Comparison of ENCODE assay signal across 8 mouse cellular contexts in genomic region chr2:4300383-4300811, GRCm38 (mm10).
A peak's percentile ranks its signal among the peaks of the same experiment; 100 is the strongest.
DNase-seq lines count a peak whose midpoint lies in the region; ATAC-seq and TF ChIP-seq lines count a peak whose summit lies in the region.

No protein-coding gene starts in this region.

- peak; percentile 35 for DNase-seq in gastrocnemius, adult 2 months
- no peak for DNase-seq in gastrocnemius, adult 8-10 months (ENCODE audit: low spot score in 2 of 2)
- DNase-seq in forebrain, embryonic 11.5 days (ENCODE audit: low spot score): no peak
- peak; percentile 58 for DNase-seq in hindbrain, embryonic 10.5 days (ENCODE audit: low spot score)
- DNase-seq in liver, postnatal 0 days: no peak
- DNase-seq in frontal cortex, postnatal 25 days (ENCODE audit: low spot score in 2 of 2): no peak
- no peak for DNase-seq in left cerebral cortex, adult 18-20 months (ENCODE audit: low spot score in 2 of 2)

- intact Hi-C loops in gastrocnemius, adult 2 months (cut with DNase I): no loop called here

- H3K9ac ChIP-seq in forebrain, embryonic 11.5 days (ENCODE audit: low read length): no peak overlapping the region
- no peak overlapping the region for H3K9ac ChIP-seq in liver, postnatal 0 days (replicated peaks)

- H3K9me3 ChIP-seq in forebrain, embryonic 11.5 days (ENCODE audit: control insufficient read depth, low read length): no peaks in the 10 kb centered on the region
- H3K9me3 ChIP-seq in hindbrain, embryonic 10.5 days: no peaks in the 10 kb centered on the region
- H3K9me3 ChIP-seq in liver, postnatal 0 days (ENCODE audit: low read length): no peaks in the 10 kb centered on the region

- ATAC-seq in forebrain, embryonic 11.5 days (replicated peaks; ENCODE audit: low FRiP score): no peak
- no peak for ATAC-seq in liver, postnatal 0 days

- H3K4me3 ChIP-seq in gastrocnemius, adult 2 months: peak overlapping the region; percentile 68
- no peak overlapping the region; the same call in 1 of the 2 replicates for H3K4me3 ChIP-seq in forebrain, embryonic 11.5 days (ENCODE audit: low read depth, low read length)
- peak overlapping the region; percentile 38 for H3K4me3 ChIP-seq in hindbrain, embryonic 10.5 days
- no peak overlapping the region for H3K4me3 ChIP-seq in liver, postnatal 0 days (ENCODE audit: low read depth, low read length)
- H3K4me3 ChIP-seq in small intestine, adult 2 months (ENCODE audit: low read depth, low read length): peak overlapping the region; percentile 7

- peaks cover 9% of the 10 kb centered on the region; the same call in 1 of the 2 replicates for H3K4me1 ChIP-seq in forebrain, embryonic 11.5 days (replicated peaks; ENCODE audit: control insufficient read depth, insufficient read depth, low read length)
- peaks cover 59% of the 10 kb centered on the region for H3K4me1 ChIP-seq in hindbrain, embryonic 10.5 days (replicated peaks)
- H3K4me1 ChIP-seq in liver, postnatal 0 days (ENCODE audit: insufficient read depth): 0 out of 2 replicates have a peak, but pooled peaks cover 2% of the 10 kb centered on the region
- H3K4me1 ChIP-seq in small intestine, adult 2 months (ENCODE audit: control insufficient read depth, insufficient read depth, insufficient read length, low read length): no peaks in the 10 kb centered on the region

- no peak for TF ChIP-seq POLR2A in small intestine, adult 2 months (IDR thresholded peaks at IDR 0.05; ENCODE audit: low read depth, low read length)

- no peak for TF ChIP-seq CTCF in gastrocnemius, adult 2 months (IDR thresholded peaks at IDR 0.05)
- no peak for TF ChIP-seq CTCF in liver, postnatal 0 days (IDR thresholded peaks at IDR 0.05; ENCODE audit: low read depth)
- no peak for TF ChIP-seq CTCF in small intestine, adult 2 months (IDR thresholded peaks at IDR 0.05; ENCODE audit: extremely low read depth, insufficient read length, insufficient replicate concordance, low read depth, low read length)

- no peaks in the 10 kb centered on the region for H3K36me3 ChIP-seq in forebrain, embryonic 11.5 days (ENCODE audit: control insufficient read depth, insufficient read depth, low read length)
- H3K36me3 ChIP-seq in hindbrain, embryonic 10.5 days: no peaks in the 10 kb centered on the region
- H3K36me3 ChIP-seq in liver, postnatal 0 days (replicated peaks; ENCODE audit: insufficient read depth, low read length): no peaks in the 10 kb centered on the region
- no peaks in the 10 kb centered on the region for H3K36me3 ChIP-seq in small intestine, adult 2 months (ENCODE audit: control insufficient read depth, insufficient read depth, low read length)

- 0 out of 2 replicates have a peak overlapping the region, but pooled peaks have one; percentile 11 for H3K4me2 ChIP-seq in forebrain, embryonic 11.5 days (ENCODE audit: low read depth, low read length, severe bottlenecking)
- H3K4me2 ChIP-seq in liver, postnatal 0 days (ENCODE audit: low read depth, low read length): peak overlapping the region; percentile 35

- 55% methylated on average over 13 of the region's 13 CpGs for WGBS in forebrain, embryonic 11.5 days
- WGBS in hindbrain, embryonic 10.5 days: 39% methylated on average over 13 of the region's 13 CpGs
- 22% methylated on average over 13 of the region's 13 CpGs for WGBS in liver, postnatal 0 days (ENCODE audit: insufficient replicate concordance)
- WGBS in small intestine, adult 2 months: 45% methylated on average over 13 of the region's 13 CpGs

- peak overlapping the region; percentile 38; the same call in 1 of the 2 replicates for H3K27ac ChIP-seq in gastrocnemius, adult 2 months
- no peak overlapping the region for H3K27ac ChIP-seq in forebrain, embryonic 11.5 days (ENCODE audit: low read depth, low read length)
- H3K27ac ChIP-seq in hindbrain, embryonic 10.5 days: peak overlapping the region; percentile 85
- H3K27ac ChIP-seq in liver, postnatal 0 days (ENCODE audit: low read depth): peak overlapping the region; percentile 39; the same call in 1 of the 2 replicates
- H3K27ac ChIP-seq in small intestine, adult 2 months (ENCODE audit: insufficient read depth, low read depth, low read length): peak overlapping the region; percentile 10; the same call in 1 of the 2 replicates

- no peaks in the 10 kb centered on the region for H3K27me3 ChIP-seq in forebrain, embryonic 11.5 days (ENCODE audit: control insufficient read depth, insufficient read depth, low read length)
- H3K27me3 ChIP-seq in hindbrain, embryonic 10.5 days (ENCODE audit: insufficient read depth, poor library complexity, severe bottlenecking): no peaks in the 10 kb centered on the region
- H3K27me3 ChIP-seq in liver, postnatal 0 days (ENCODE audit: insufficient read depth, low read length): no peaks in the 10 kb centered on the region
- no peaks in the 10 kb centered on the region for H3K27me3 ChIP-seq in small intestine, adult 2 months (ENCODE audit: control insufficient read depth, insufficient read depth, low read length)

- TF ChIP-seq EP300 in liver, postnatal 0 days (IDR thresholded peaks at IDR 0.05; ENCODE audit: low read depth): no peak

Comparison
In these comparisons a context has a peak if more than half of its experiments do, and no peak if none do; other contexts are left out.
1. DNase-seq: peak in gastrocnemius, adult 2 months (single experiment) and hindbrain, embryonic 10.5 days (single experiment); none in gastrocnemius, adult 8-10 months (0 of 2), forebrain, embryonic 11.5 days (single experiment), liver, postnatal 0 days (single experiment), frontal cortex, postnatal 25 days (0 of 2) and left cerebral cortex, adult 18-20 months (0 of 2).
2. H3K4me3 ChIP-seq: peak in gastrocnemius, adult 2 months (single experiment), hindbrain, embryonic 10.5 days (single experiment) and small intestine, adult 2 months (single experiment); none in forebrain, embryonic 11.5 days (single experiment) and liver, postnatal 0 days (single experiment).